Mouse (Mus musculus): ENCODE measurements around the gene Arglu1. TPM values are rescaled to one million over a fixed set of nuclear protein-coding genes. Genes with fewer than 3 reads are reported as not detected.

The Arglu1 gene
- polyA plus RNA-seq (2012; rRNA removed) = 52.8 and 56.6 TPM in 2 replicates

DNA sequence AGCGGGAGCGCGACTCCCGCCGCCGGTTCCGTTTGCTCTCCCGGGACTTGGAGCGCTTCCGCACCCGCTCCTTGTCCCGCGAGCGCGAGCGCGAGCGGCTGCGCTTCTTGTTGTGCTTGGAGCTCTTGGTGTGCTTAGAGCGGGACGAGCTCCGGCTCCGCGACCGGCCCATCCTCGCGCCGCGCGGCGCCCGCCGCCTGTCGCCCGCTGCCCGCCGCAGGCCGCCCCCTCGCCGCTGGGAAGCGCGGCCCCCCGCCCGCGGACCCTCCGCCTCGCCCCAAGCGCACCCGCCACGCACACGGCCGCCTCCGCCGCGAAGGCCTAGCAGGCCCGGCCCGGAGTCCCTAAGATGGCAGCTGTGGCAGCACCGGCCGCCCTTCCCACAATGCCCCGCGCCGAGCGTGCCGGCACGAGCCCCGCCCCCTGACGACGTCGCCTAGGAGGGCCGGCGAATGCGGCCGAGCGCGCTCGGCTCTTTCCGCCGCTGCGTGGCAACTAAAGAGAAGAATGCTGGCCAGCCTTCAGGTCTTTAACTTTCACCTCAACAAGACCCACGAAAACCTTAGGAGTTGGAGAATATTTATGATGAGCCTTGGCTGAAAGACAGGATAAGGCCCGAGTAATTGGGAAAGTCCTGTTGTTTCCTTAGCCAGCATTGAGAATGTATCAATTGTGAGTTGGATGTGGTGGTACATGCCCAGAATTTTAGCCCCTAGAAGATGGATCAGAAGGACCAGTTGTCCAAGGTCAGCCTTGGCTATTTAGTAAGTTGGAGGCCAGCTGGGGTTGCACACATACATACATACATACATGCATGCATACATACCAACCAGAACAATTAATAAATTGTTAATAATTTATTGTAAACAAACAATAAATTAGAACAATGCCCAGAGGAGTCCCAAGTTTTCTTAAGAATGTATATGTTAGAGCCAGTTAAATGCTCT is at the start of gene Arglu1:
Gene Arglu1 (minus strand): TSS at position 376 of the 947 bp plus-strand sequence.
- peak; percentile 28 for DNase-seq (ENCODE audit: low read depth)

DNA sequence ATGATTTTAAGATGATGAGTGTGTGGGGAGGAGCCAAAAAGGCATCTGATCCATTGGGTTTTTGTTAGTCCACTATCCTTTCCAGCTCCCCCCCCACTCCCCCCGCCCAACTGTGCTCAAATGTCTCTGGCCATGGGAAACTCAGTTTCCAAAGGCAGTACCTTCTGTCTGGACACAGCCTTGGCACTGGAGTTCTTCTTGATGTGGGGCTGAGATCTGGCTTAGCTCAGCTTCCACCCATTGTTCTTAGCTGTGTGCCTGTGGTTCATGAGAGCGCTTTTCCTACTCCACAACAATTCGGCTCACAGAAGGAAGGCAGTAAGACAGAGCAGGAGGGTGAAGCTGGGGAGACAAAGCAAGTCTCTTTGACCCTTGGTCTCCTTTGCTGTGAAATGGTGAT is 47.0 kb upstream of the Arglu1 start:
- DNase-seq (ENCODE audit: low read depth) = no peak

DNA sequence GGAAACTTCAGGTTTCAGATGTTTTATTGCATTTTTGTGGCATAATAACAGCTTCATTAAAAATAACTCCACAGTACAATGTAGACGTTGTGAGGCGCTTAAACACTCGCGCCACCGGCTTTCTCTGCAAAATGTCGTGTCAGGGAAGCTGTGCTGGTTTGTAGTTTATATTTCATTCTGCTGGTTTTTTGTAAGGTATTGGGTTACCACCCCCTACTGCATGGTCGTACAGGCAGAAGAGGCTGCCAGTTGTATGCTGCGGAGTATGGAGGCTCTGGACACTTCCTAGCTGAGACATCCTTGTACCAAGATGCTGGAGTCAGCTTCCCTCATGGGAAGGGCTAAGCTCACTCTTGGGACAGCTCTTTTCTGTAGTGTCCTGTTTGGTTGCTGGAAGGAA is 46.5 kb upstream of the Arglu1 start:
- no peak for DNase-seq (ENCODE audit: low read depth)

DNA sequence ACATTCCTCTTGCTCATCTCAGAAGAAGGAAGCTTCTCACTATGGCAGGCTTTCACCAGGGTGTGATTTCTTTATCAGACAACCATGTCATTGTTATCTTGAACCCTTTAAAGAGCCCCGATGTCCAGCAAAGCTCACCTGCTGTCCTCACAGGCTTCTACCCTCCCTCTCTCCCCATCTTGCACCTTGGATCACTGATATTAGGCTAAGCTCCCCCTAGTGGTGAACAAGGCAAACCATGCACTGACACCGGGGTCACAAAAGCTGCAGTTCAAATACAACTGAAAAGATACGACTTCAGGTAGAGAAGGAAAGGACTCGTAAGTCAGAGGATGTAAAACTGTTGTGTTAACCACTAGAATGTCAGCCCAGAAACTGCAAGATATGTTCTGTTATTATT is 43.5 kb upstream of the Arglu1 start:
- no peak for DNase-seq (ENCODE audit: low read depth)

DNA sequence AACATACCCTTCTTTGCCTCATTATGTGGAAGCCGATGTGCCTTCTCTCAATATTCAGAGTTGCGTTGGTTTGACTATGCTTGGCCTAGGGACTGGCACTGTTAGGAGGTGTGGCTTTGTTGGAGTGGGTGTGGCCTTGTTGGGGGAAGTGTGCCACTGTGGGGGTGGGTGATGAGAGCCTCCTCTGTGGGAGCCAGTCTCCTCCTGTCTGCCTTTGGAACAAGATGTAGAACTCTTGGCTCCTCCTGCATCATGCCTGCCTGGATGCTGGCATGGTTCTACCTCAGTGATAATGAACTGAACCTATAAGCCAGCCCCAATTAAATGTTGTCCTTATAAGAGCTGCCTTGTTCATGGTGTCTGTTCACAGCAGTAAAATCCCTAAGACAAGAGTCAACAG is 38.3 kb upstream of the Arglu1 start:
- DNase-seq (ENCODE audit: low read depth) = no peak

DNA sequence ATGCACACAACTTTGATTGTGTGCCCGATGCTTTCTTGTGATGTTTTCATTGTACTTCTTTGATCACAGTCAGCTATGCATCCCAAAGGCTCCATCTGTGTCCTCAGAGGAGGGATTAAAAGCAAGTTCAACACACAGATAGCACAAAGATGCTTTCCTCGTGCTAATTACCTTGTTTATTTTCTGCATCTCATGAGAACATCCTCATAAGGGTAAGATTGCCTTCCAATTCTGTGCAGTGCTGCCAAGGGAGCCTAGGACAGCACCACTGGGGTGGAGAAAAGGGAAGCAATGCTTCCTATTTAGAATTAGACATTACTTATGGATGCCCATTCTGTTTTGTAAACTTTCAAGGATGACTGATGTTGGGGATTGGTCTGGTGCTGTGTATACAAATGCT is 36.2 kb upstream of the Arglu1 start:
- DNase-seq (ENCODE audit: low read depth) = no peak

DNA sequence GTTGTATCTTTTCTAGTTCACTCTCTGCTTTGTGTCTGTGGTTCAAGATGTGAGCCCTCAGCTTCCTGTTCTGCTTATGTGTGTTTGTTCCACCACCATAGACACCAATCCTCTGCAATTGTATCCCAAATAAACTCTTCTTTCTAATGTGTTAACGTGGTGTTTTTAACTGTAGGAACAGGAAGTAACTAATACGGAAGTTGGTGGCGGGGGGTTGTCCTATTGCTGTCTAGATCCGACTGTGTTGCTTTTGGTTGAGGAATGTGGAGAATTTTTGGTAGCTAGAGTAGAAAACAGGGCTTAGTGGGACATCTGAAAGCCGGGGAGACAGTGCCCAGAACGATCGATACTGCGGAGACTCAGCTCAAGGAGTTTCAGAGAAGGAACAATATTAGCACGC is 14.5 kb upstream of the Arglu1 start:
- DNase-seq (ENCODE audit: low read depth) = no peak

DNA sequence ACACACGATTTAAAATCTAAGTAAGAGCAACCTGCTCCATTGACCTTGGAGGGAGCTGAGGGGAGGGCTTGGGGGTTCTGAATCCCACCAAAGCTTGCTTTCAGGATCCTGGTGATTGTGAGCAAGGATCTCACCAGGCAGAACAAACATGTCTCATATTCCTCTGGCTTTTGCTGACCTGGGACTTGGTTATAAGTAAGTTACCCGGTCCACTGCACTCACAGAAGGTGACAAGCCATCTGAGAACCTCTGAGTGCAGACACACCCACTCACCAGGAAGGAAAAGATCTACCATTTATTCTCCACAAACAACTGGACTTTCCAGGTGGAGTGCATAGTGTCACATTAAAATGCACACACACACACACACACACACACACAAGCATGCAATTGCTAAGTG is 13.3 kb upstream of the Arglu1 start:
- no peak for DNase-seq (ENCODE audit: low read depth)

DNA sequence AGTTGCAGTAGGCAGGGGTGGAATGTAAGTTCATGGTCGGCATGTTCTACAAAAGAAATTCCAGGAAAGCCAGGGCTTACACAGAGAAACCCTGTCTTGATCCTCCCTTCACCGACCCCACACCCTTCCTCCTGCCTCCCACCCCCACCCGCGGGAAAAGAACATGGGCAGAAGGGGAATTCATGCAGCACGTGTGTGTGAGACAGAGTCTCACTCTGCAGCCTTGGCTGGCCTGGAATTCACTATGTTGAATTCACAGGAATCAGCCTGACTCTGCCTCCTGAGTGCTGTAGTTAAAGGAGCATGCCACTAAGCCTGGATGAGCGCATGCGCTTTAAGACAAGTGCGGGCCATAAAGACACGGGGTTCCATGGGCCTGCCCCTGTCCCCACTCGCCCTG is 10.5 kb upstream of the Arglu1 start:
- DNase-seq (ENCODE audit: low read depth) = no peak

DNA sequence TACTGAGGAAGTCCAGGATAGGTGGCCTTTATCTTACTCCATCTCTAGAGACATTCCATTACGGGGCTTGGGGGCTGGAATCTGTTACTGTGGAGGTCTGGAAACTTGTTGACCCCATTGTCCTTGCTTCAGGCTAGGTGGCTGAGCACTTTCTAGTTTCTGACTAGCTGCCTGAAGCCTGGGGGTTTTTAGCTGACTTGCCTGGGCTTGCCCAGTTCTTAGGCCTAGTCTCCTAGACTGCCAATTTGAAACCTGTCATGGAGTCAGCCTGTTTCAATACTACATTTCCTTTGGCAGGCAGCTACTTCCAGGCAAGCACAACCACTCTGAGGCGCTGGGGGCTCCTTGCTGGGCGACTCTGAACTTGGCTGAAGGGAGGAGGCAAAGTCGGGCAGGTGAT is 9.9 kb upstream of the Arglu1 start:
- no peak for DNase-seq (ENCODE audit: low read depth)

DNA sequence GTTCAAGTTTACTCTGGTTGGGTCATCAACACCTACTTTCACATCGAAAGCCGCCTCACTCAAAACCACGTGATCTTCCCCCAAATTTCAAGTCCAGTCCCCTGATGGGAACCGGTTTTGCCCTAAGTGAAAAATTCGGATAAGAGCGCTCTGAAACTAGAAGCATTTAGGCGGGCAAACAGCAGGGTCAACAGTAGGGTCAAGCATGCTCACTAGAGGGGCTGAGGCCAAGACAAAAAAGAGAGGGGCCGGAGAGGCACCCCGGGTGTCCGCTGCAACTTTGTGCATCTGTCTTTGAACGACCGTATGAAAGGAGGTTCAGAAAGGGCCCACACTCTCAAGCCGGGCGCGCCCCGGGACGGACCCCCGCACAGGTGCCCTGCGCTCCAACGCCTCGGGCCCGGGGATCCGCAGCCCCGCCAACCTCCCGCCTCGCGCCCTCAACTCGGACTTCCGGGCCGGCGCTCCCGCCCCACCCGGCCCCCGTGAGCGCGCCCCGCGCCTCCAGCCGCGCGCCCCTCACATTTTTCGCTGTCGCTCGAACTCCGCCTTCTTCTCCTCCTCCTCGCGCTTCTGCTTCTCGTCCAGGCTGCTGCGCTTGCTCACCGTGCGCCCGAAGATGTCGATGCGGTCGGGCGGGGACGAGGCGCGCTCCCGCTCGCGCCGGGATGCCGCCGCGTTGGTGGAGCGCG is 721 bp downstream of the Arglu1 start:
- no peak for DNase-seq (ENCODE audit: low read depth)

DNA sequence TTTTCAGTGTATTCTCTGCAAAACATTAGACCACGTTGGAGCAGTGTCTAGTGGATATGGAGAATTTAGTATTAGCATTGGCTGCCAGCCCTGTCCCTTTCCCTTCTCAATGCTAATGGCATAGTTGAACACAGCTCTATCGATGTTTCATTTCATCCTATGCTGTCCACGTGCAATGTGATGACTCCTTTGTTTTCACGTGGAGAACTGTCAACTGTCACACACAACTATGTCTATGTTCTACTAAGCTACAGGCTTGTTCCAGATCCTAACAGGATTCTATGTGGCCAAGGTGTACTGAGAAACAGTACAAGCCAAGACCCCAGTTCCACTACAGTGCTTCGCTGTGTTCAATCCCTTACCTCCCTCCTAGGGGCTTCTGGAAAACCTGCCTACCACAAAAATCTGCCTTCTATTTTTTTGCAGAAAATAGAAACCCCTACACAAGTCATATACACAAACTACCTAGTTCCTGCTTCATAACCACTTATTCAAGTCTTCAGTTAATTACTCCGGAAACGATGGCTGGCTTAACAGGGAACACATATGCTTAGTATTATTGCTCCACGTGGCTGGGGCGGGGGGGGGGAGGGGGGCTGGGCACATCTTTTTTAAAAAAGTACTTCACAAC is 1.4 kb downstream of the Arglu1 start:
- no peak for DNase-seq (ENCODE audit: low read depth)

DNA sequence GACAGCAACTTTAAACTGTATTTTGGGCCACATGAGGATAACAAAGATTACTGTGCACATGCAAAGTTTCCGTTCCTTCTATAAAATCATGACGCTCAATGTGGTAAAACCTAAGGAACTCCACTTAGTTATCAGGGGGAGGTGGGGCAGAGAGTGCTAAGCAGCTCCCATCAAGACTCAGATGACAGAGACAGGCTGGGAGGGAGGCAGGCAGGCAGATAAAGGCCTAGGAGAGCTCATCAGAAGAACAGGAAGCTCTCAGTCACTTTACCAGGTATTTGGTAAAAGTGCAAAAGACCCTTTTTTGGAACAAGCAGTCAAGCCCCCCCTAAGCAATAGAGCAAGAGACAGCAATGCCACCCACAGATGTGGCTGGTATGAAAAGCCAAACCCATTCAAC is 4.8 kb downstream of the Arglu1 start:
- no peak for DNase-seq (ENCODE audit: low read depth)

DNA sequence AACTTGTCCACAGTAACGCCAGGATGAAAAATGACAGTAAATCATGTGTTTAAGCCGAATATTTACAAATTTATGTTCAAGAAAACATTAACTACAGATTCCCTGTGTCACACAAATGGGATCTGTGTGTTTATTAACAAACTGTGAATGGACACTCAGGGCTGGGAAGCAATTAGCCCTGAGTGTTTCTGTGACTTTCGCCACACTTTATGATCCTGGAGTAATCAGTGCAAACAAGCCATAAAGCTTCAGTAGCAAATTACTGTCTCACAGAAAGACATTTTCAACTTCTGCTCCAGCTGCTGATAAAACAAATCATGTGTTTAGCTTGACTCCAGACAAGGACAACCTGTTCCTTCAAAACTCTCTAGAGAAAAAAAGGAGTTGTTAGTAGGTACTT is 7.6 kb downstream of the Arglu1 start:
- no peak for DNase-seq (ENCODE audit: low read depth)

DNA sequence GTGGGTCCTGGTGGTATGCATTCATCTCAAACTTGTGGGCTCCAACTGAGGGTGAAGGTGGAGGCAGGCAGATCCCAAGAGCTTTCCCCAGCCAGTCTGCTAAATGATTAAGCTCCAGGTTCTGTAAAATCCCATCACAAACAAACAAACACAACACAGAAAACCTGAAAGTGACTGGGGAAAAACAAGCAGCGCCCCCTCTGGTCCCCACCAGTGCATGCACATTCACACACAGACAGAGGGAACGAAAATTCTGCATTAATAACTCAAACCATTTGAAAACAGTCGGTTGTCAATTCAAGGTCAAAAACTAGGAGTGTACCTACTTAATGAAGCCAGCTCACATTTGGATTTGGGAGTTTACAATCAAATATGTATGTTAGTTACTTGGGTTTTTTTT is 12.1 kb downstream of the Arglu1 start:
- DNase-seq (ENCODE audit: low read depth) = no peak

DNA sequence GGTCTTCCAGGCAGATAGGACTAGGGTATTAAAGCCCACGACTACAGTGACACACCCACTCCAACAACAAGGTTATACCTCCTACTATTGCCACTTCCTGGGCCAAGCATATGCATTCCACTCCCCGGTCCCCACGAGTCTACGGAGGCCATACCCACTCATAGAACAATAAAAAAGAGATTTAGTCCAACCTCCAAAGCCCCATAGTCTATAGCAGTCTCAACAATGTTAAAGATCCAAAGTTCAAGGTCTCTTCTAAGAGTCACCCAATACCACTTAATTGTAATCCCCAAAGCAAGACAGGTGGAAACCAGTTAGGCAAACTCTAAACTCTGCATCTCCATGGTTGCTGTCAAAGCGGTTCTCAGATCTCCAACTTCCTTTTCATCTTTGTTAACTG is 15.5 kb downstream of the Arglu1 start:
- no peak for DNase-seq (ENCODE audit: low read depth)

DNA sequence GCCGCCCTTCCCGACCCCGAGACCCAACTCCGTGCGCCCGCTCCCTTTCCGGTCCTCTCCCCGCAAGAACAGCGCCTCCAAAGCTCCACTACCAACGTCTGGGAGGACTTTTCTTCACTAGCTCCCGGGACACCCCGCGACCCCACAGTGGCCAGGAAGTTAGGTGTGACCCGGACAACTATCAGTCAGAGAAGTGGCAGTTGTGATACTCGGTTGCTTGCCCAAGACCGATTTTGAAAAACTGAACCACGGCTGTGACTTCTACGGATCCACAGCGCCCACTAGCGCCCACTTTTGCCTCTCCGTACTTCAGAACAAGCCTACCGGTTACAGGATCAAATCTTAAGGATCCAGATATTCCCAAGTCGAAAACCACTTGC is 28.6 kb downstream of the Arglu1 start:
- DNase-seq (ENCODE audit: low read depth) = no peak

DNA sequence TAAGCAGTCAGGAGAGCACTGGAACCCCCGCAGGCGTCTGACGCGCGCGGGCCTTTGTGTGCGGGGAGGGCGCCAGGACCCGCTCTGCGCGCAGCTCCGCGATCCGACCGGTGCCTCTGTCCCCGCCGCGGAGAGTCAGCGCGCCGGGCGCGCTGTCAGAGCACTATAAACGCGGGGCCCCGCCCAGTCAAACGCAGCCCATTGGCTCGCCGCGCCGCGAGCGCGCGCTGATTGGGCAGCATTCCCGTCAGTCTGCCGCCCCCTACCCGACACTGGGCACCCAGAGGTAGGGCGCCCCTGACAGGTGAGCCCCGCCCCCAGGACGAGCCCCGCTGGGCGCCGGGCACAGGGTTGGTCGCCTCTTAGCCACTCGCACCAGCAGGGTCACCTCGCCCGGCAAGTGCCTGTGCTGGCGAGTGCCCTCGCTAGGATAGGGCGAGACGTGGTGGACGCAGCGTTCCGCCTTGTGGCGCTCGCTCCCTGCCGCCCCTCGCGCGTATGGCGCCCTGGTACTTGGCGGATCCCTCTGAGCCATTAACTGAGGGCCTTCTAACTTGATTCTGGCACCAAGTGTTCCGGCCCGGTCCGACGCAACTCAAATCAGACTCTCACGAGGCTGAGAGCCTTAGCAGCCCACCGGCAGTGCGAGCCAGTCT is 29.1 kb downstream of the Arglu1 start, which contains the start of gene Efnb2:
Gene Efnb2 (minus strand): TSS at position 140 of the 656 bp plus-strand sequence.
- no peak for DNase-seq (ENCODE audit: low read depth)

DNA sequence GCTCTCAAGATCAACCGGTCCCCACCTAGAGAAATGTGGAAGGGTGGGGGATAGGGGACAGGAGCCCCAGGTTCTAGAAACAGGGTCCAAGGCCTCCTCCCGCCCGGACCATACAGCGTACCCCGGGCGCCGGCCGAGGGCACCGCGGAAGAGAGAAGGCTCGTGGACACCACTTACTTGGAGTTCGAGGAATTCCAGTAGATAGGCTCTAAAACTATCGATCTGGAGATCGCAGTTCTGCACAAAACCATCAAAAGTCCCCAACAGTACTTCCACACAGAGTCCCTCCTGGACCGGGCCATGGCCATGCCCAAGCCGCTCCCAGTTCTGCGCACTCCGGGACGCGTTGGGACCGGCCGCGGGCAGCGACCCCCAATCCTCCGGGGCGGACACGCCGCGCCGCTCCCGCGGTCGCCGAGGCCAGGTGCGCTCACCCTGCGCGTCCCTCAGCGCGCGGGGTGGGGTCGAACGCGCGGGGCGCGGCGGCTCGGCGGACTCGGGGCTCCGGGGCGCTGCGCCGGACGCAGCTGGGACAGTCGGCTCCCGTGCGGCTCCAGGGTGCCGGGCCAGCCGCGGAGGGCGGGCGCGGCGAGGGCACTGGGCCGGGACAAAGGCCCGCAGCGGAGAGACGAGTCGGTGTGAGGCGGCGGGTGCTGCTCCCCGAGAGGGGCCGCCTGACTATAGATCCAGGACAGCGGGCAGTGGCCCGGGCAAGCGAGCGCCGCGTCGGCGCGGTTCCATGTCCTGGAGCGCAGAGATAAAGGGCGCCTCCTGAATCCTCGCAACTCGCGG is 29.8 kb downstream of the Arglu1 start:
- no peak for DNase-seq (ENCODE audit: low read depth)

DNA sequence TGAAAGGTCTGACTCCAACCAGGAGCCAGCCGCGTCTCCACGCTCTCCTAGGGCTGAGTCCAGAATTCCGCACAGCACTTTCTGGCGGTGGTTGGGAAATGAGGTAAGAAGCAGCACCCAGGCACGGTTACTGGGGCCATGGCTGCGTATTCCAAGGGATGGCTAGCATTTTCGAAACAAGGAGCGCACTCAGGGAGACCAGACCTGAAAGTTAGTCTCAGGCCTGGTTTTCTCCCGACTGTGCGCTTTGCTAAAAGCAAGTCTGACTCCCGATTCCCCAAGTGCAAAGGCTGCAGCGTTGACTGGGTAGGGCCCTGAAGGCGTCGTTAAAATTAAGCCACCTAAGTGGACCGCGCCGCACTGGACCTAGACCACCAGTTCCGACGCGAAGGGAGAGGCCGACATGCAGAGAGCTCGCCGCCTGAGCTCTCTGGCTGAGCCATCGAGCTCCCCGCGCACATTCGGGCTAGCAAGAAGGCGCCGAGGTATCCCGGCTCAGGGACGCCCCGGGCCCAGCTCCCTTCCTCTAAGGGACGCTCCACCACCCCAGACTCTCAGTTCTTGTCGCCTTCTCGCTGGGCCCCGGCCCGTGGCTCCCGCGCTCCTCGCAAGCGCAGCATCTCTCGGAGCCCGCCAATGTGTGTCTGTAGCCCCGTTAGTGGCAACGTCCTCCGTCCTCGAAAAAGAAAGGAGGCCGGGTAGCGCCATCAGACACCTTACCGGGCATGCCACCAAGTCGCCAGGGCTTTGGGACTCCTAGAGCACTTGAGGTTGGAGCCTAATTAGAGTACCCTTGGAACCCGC is 30.6 kb downstream of the Arglu1 start:
- no peak for DNase-seq (ENCODE audit: low read depth)

All from gonadal fat pad, adult 2 months (tissue).